Mouse (Mus musculus) stomach, embryonic 15.5 days (tissue): ENCODE measurements around the gene Rgs9bp. TPM values are rescaled to one million over a fixed set of nuclear protein-coding genes. Genes with fewer than 3 reads are reported as not detected.

Experiments used
- ATAC-seq: fragments of 200-750 bp; cut with Nextera tagmentation; 2 replicates; pipeline ENCODE4 v1.8.0; 2017; ENCODE audit warnings: low read depth, moderate number of reproducible peaks, moderate TSS enrichment; ENCODE audit not compliant: insufficient read depth, low FRiP score
- H3K27ac ChIP-seq: fragments of 300-500 bp; sonication (generic); 2 replicates; pipeline ENCODE4 v1.5.1; 2015; ENCODE audit warnings: mild to moderate bottlenecking, inconsistent platforms
- H3K27me3 ChIP-seq: fragments of 300-500 bp; sonication (generic); replicated peaks from 2 replicates; pipeline ENCODE4 v1.6.1; 2015; ENCODE audit warnings: inconsistent platforms
- H3K36me3 ChIP-seq: fragments of 300-500 bp; sonication (generic); 2 replicates; pipeline ENCODE4 v1.6.1; 2015; ENCODE audit warnings: inconsistent platforms
- H3K4me1 ChIP-seq: fragments of 300-500 bp; sonication (generic); 2 replicates; pipeline ENCODE4 v1.6.1; 2015; ENCODE audit warnings: inconsistent platforms
- H3K4me2 ChIP-seq: fragments of 300-500 bp; sonication (generic); 2 replicates; pipeline ENCODE4 v1.6.1; 2015; ENCODE audit warnings: mild to moderate bottlenecking, inconsistent platforms
- H3K4me3 ChIP-seq: fragments of 300-500 bp; sonication (generic); replicated peaks from 2 replicates; pipeline ENCODE4 v1.5.1; 2015; ENCODE audit warnings: inconsistent platforms
- H3K9ac ChIP-seq: fragments of 300-500 bp; sonication (generic); 2 replicates; pipeline ENCODE4 v1.6.1; 2015; ENCODE audit warnings: inconsistent platforms
- H3K9me3 ChIP-seq: fragments of 300-500 bp; sonication (generic); 2 replicates; pipeline ENCODE4 v1.6.1; 2016; ENCODE audit warnings: inconsistent platforms
- WGBS: fragments of 180-500 bp; shearing (Covaris S2); methylation state at CpG from one replicate; pipeline ENCODE4 v1.1.7; 2015; 5-methylcytosine and 5-hydroxymethylcytosine counted together
- polyA plus RNA-seq: library from polyadenylated mRNA; unstranded; fragments of >200 nt; fragmentation: Nextera tagmentation; extraction: Ambion mirVana; gene quantifications from 2 replicates; pipeline ENCODE4 v1.2.1, GENCODE M21; 2015

The Rgs9bp gene
- polyA plus RNA-seq = 0.08 and 0.14 TPM in 2 replicates

- H3K4me3 ChIP-seq = peak within 1 kb of the TSS; percentile 84
- H3K9ac ChIP-seq = peak within 1 kb of the TSS; percentile 68
- WGBS = under 1% methylated on average over 45 of the region's 45 CpGs
- no peaks in the 10 kb centered on the region for H3K9me3 ChIP-seq
- peaks cover 21% of the 10 kb centered on the region for H3K27me3 ChIP-seq
- peak within 1 kb of the TSS; percentile 65 for H3K27ac ChIP-seq
- no peaks in the 10 kb centered on the region for H3K36me3 ChIP-seq
- peak; percentile 83 for ATAC-seq
- H3K4me2 ChIP-seq = peak within 1 kb of the TSS; percentile 100
- H3K4me1 ChIP-seq = peaks cover 28% of the 10 kb centered on the region
Observed at GRCm38 (mm10) chr7:35585191-35586054, at the start of gene Rgs9bp. Rgs9bp (minus strand) TSS chr7:35585582.

- H3K9me3 ChIP-seq = no peaks in the 10 kb centered on the region
- H3K36me3 ChIP-seq = peaks cover 40% of the 10 kb centered on the region
- no peaks in the 10 kb centered on the region for H3K27me3 ChIP-seq
- no peaks in the 10 kb centered on the region for H3K4me1 ChIP-seq
- H3K27ac ChIP-seq = no peak overlapping the region
- no peak overlapping the region for H3K4me2 ChIP-seq
- no peak for ATAC-seq
- no peak overlapping the region for H3K4me3 ChIP-seq
- no peak overlapping the region for H3K9ac ChIP-seq
- 74% methylated on average over 5 of the region's 5 CpGs for WGBS
Observed at GRCm38 (mm10) chr7:35628496-35628895, 43.1 kb upstream of the Rgs9bp start.

GRCm38 (mm10) chr7:35627371-35627770, 42.0 kb upstream of the Rgs9bp start:
- 91% methylated on average over 10 of the region's 10 CpGs for WGBS
- 0 out of 2 replicates have a peak, but pooled peaks have one; percentile 14 for ATAC-seq
- H3K36me3 ChIP-seq = peaks cover 46% of the 10 kb centered on the region

GRCm38 (mm10) chr7:35626038-35626437, 40.7 kb upstream of the Rgs9bp start:
- Histone ChIP-seq H3K4me3 (no peak overlapping the region), H3K4me1 (no peaks in the 10 kb centered on the region), H3K27me3 (no peaks in the 10 kb centered on the region), H3K9me3 (no peaks in the 10 kb centered on the region), H3K9ac (no peak overlapping the region), H3K36me3 (peaks cover 47% of the 10 kb centered on the region), H3K4me2 (no peak overlapping the region), H3K27ac (no peak overlapping the region)
- no peak for ATAC-seq
- over 99% methylated on average over 5 of the region's 5 CpGs for WGBS

More at GRCm38 (mm10) chr7:35627371-35627770, 42.0 kb upstream of the Rgs9bp start:
- Histone ChIP-seq H3K4me3 (no peak overlapping the region), H3K27me3 (no peaks in the 10 kb centered on the region), H3K9ac (no peak overlapping the region), H3K4me1 (no peaks in the 10 kb centered on the region), H3K4me2 (no peak overlapping the region), H3K27ac (no peak overlapping the region), H3K9me3 (no peaks in the 10 kb centered on the region)

- Histone ChIP-seq H3K9me3 (no peaks in the 10 kb centered on the region), H3K4me3 (no peak overlapping the region), H3K4me2 (no peak overlapping the region), H3K4me1 (no peaks in the 10 kb centered on the region), H3K36me3 (peaks cover 47% of the 10 kb centered on the region), H3K9ac (no peak overlapping the region), H3K27me3 (no peaks in the 10 kb centered on the region), H3K27ac (no peak overlapping the region)
- WGBS = 91% methylated on average over 10 of the region's 10 CpGs
- no peak for ATAC-seq
Observed at GRCm38 (mm10) chr7:35622626-35623025, 37.2 kb upstream of the Rgs9bp start.

GRCm38 (mm10) chr7:35617513-35617912, 32.1 kb upstream of the Rgs9bp start:
- H3K9ac ChIP-seq = no peak overlapping the region
- H3K27ac ChIP-seq = no peak overlapping the region
- 78% methylated on average over 4 of the region's 4 CpGs for WGBS
- ATAC-seq = no peak
- H3K4me3 ChIP-seq = no peak overlapping the region
- H3K9me3 ChIP-seq = no peaks in the 10 kb centered on the region
- no peak overlapping the region for H3K4me2 ChIP-seq
- H3K27me3 ChIP-seq = no peaks in the 10 kb centered on the region
- H3K36me3 ChIP-seq = peaks cover 45% of the 10 kb centered on the region
- H3K4me1 ChIP-seq = no peaks in the 10 kb centered on the region

GRCm38 (mm10) chr7:35609245-35609644, 23.9 kb upstream of the Rgs9bp start:
- Histone ChIP-seq H3K4me2 (no peak overlapping the region), H3K9me3 (no peaks in the 10 kb centered on the region), H3K4me3 (no peak overlapping the region), H3K27ac (no peak overlapping the region), H3K27me3 (no peaks in the 10 kb centered on the region), H3K36me3 (peaks cover 29% of the 10 kb centered on the region), H3K9ac (no peak overlapping the region), H3K4me1 (no peaks in the 10 kb centered on the region)
- 92% methylated on average over 10 of the region's 10 CpGs for WGBS
- ATAC-seq = no peak

- no peaks in the 10 kb centered on the region for H3K9me3 ChIP-seq
- no peak overlapping the region for H3K4me2 ChIP-seq
- no peak overlapping the region for H3K27ac ChIP-seq
- 81% methylated on average over 10 of the region's 10 CpGs for WGBS
- peaks cover 38% of the 10 kb centered on the region for H3K36me3 ChIP-seq
- no peak for ATAC-seq
- no peaks in the 10 kb centered on the region for H3K4me1 ChIP-seq
- no peaks in the 10 kb centered on the region for H3K27me3 ChIP-seq
- H3K9ac ChIP-seq = no peak overlapping the region
- H3K4me3 ChIP-seq = no peak overlapping the region
Observed at GRCm38 (mm10) chr7:35606816-35607215, 21.4 kb upstream of the Rgs9bp start.

- Histone ChIP-seq H3K27me3 (no peaks in the 10 kb centered on the region), H3K4me2 (no peak overlapping the region), H3K36me3 (peaks cover 32% of the 10 kb centered on the region), H3K4me3 (no peak overlapping the region), H3K9ac (no peak overlapping the region), H3K9me3 (no peaks in the 10 kb centered on the region), H3K4me1 (no peaks in the 10 kb centered on the region), H3K27ac (no peak overlapping the region)
- 93% methylated on average over 5 of the region's 5 CpGs for WGBS
- no peak for ATAC-seq
Observed at GRCm38 (mm10) chr7:35602766-35603165, 17.4 kb upstream of the Rgs9bp start.

GRCm38 (mm10) chr7:35601106-35601505, 15.7 kb upstream of the Rgs9bp start:
- WGBS = 82% methylated on average over 6 of the region's 6 CpGs
- H3K27ac ChIP-seq = no peak overlapping the region
- H3K27me3 ChIP-seq = no peaks in the 10 kb centered on the region
- peaks cover 22% of the 10 kb centered on the region for H3K36me3 ChIP-seq
- H3K9me3 ChIP-seq = no peaks in the 10 kb centered on the region
- H3K4me2 ChIP-seq = no peak overlapping the region
- no peaks in the 10 kb centered on the region for H3K4me1 ChIP-seq
- no peak for ATAC-seq
- no peak overlapping the region for H3K9ac ChIP-seq
- H3K4me3 ChIP-seq = no peak overlapping the region

- Histone ChIP-seq H3K9me3 (no peaks in the 10 kb centered on the region), H3K27me3 (no peaks in the 10 kb centered on the region), H3K4me3 (no peak overlapping the region), H3K4me2 (no peak overlapping the region), H3K36me3 (peaks cover 26% of the 10 kb centered on the region), H3K9ac (no peak overlapping the region), H3K27ac (no peak overlapping the region), H3K4me1 (no peaks in the 10 kb centered on the region)
- WGBS = 91% methylated on average over 10 of the region's 10 CpGs
- no peak for ATAC-seq
Observed at GRCm38 (mm10) chr7:35600031-35600430, 14.6 kb upstream of the Rgs9bp start.

GRCm38 (mm10) chr7:35599492-35599891, 14.1 kb upstream of the Rgs9bp start:
- 89% methylated on average over 9 of the region's 9 CpGs for WGBS
- H3K9me3 ChIP-seq = no peaks in the 10 kb centered on the region
- no peaks in the 10 kb centered on the region for H3K4me1 ChIP-seq
- no peak overlapping the region for H3K27ac ChIP-seq
- no peaks in the 10 kb centered on the region for H3K27me3 ChIP-seq
- no peak overlapping the region for H3K4me2 ChIP-seq
- H3K36me3 ChIP-seq = peaks cover 26% of the 10 kb centered on the region
- no peak overlapping the region for H3K4me3 ChIP-seq
- no peak for ATAC-seq
- no peak overlapping the region for H3K9ac ChIP-seq
